16 mouse cellular contexts compared by ENCODE assay signal in genomic region chr2:31253463-31253862, GRCm38 (mm10). TPM values are rescaled to one million over a fixed set of nuclear protein-coding genes. Genes with fewer than 3 reads are reported as not detected.
A peak's percentile ranks its signal among the peaks of the same experiment; 100 is the strongest.
DNase-seq lines count a peak whose midpoint lies in the region; ATAC-seq and TF ChIP-seq lines count a peak whose summit lies in the region.
"Had no signal": no experiment of that assay in that cellular context is flagged by ENCODE, and none has a peak within 500 bp of the region (broad histone marks: within the 10 kb centered on the region; RNA-seq: fewer than 3 reads in every experiment).

No protein-coding gene starts in this region.

- no peak overlapping the region for H3K9ac ChIP-seq in intestine, postnatal 0 days (ENCODE audit: low read depth, low read length)
- no peak overlapping the region for H3K9ac ChIP-seq in intestine, embryonic 16.5 days (ENCODE audit: low read depth, low read length)
- H3K9ac ChIP-seq: embryonic facial prominence, embryonic 12.5 days; hindbrain, embryonic 15.5 days; limb, embryonic 15.5 days; midbrain, embryonic 12.5 days; neural tube, embryonic 12.5 days had no signal

- H3K27me3 ChIP-seq in intestine, postnatal 0 days (replicated peaks; ENCODE audit: control insufficient read depth, insufficient read depth, low read length): no peaks in the 10 kb centered on the region
- no peaks in the 10 kb centered on the region for H3K27me3 ChIP-seq in intestine, embryonic 16.5 days (replicated peaks; ENCODE audit: control insufficient read depth, insufficient read depth, low read length)
- H3K27me3 ChIP-seq: embryonic facial prominence, embryonic 12.5 days; hindbrain, embryonic 15.5 days; limb, embryonic 15.5 days; neural tube, embryonic 12.5 days had no signal

- WGBS in intestine, postnatal 0 days: 79% methylated on average over 3 of the region's 3 CpGs
- WGBS in intestine, embryonic 16.5 days: 80% methylated on average over 3 of the region's 3 CpGs

- H3K9me3 ChIP-seq in intestine, postnatal 0 days (ENCODE audit: control insufficient read depth): no peaks in the 10 kb centered on the region
- no peaks in the 10 kb centered on the region for H3K9me3 ChIP-seq in intestine, embryonic 16.5 days (ENCODE audit: control insufficient read depth, low read length)
- H3K9me3 ChIP-seq: embryonic facial prominence, embryonic 12.5 days; hindbrain, embryonic 15.5 days; limb, embryonic 15.5 days; midbrain, embryonic 12.5 days; neural tube, embryonic 12.5 days had no signal

- no peak for ATAC-seq in intestine, postnatal 0 days
- no peak for ATAC-seq in intestine, embryonic 16.5 days
- no peak for ATAC-seq in inflammation-experienced regulatory T-cells, adult 6 months

- H3K27ac ChIP-seq in intestine, postnatal 0 days (ENCODE audit: low read depth, low read length): no peak overlapping the region
- no peak overlapping the region for H3K27ac ChIP-seq in intestine, embryonic 16.5 days (ENCODE audit: low read length)
- H3K27ac ChIP-seq: embryonic facial prominence, embryonic 12.5 days; hindbrain, embryonic 15.5 days; limb, embryonic 15.5 days; midbrain, embryonic 12.5 days; neural tube, embryonic 12.5 days had no signal

- DNase-seq in embryo, embryonic 11 days: peak; percentile 34
- no peak for DNase-seq in embryo, embryonic 10 days (ENCODE audit: low spot score)
- DNase-seq in cerebellum, adult 9-10 months: peak; percentile 43
- peak; percentile 41 to 81 for DNase-seq in kidney, postnatal 25 days
- DNase-seq in left cerebral cortex, adult 8-10 months (ENCODE audit: low spot score in 2 of 2): no peak
- DNase-seq: heart, adult 11 months; lung, postnatal 14 days; thymus, postnatal 36 days had no signal

- 0 out of 2 replicates have a peak, but pooled peaks have one; percentile 7 for TF ChIP-seq CTCF in intestine, postnatal 0 days (IDR thresholded peaks at IDR 0.05; ENCODE audit: low read depth)

- H3K36me3 ChIP-seq in intestine, postnatal 0 days (ENCODE audit: control insufficient read depth, insufficient read depth): no peaks in the 10 kb centered on the region; the same call in 1 of the 2 replicates
- H3K36me3 ChIP-seq in intestine, embryonic 16.5 days (ENCODE audit: control insufficient read depth, insufficient read depth, low read length): no peaks in the 10 kb centered on the region
- H3K36me3 ChIP-seq: embryonic facial prominence, embryonic 12.5 days; hindbrain, embryonic 15.5 days had no signal

- no peak overlapping the region for H3K4me3 ChIP-seq in intestine, postnatal 0 days (ENCODE audit: low read depth, low read length)
- H3K4me3 ChIP-seq in intestine, embryonic 16.5 days (ENCODE audit: low read length): no peak overlapping the region
- H3K4me3 ChIP-seq: embryonic facial prominence, embryonic 12.5 days; hindbrain, embryonic 15.5 days; limb, embryonic 15.5 days; midbrain, embryonic 12.5 days; neural tube, embryonic 12.5 days had no signal

- H3K4me2 ChIP-seq in intestine, postnatal 0 days (replicated peaks; ENCODE audit: low read depth): no peak overlapping the region
- H3K4me2 ChIP-seq in intestine, embryonic 16.5 days (ENCODE audit: low read depth, low read length): no peak overlapping the region
- H3K4me2 ChIP-seq: embryonic facial prominence, embryonic 12.5 days; hindbrain, embryonic 15.5 days; limb, embryonic 15.5 days; midbrain, embryonic 12.5 days; neural tube, embryonic 12.5 days had no signal

- peaks cover 13% of the 10 kb centered on the region; the same call in 1 of the 2 replicates for H3K4me1 ChIP-seq in intestine, postnatal 0 days (replicated peaks; ENCODE audit: control insufficient read depth, insufficient read depth, low read length)
- peaks cover 36% of the 10 kb centered on the region for H3K4me1 ChIP-seq in intestine, embryonic 16.5 days (ENCODE audit: control insufficient read depth, insufficient read depth, low read length)

RNA-seq across cellular contexts. Expression of gene Ncs1, which starts 7.8 kb away (rescaled TPM):
- 8.4 and 8.5 TPM in 2 replicates for polyA plus RNA-seq in intestine, postnatal 0 days (2015; fragmentation: Nextera tagmentation; extraction: Ambion mirVana)
- polyA plus RNA-seq in intestine, embryonic 16.5 days (2015; fragmentation: Nextera tagmentation; extraction: Ambion mirVana): 18.3 and 18.7 TPM in 2 replicates
- polyA plus RNA-seq in inflammation-experienced regulatory T-cells, adult 6 months (2017; shearing (Covaris generic)): 1 to 10 TPM in 2 of 3 experiments, under 1 TPM in 1; 0.63 to 1.4 (median 1.4) TPM
- total RNA-seq in left cerebral cortex, adult 8-10 months (2022): 100 to 1,000 TPM; 207 to 245 (median 229) TPM

Comparison
In these comparisons a context has a peak if more than half of its experiments do, and no peak if none do; other contexts are left out.
1. DNase-seq: peak in embryo, embryonic 11 days (single experiment), cerebellum, adult 9-10 months (single experiment) and kidney, postnatal 25 days (2 of 2); none in embryo, embryonic 10 days (single experiment) and left cerebral cortex, adult 8-10 months (0 of 2).